ENCODE assay signal across 8 mouse cellular contexts in the genomic region with DNA sequence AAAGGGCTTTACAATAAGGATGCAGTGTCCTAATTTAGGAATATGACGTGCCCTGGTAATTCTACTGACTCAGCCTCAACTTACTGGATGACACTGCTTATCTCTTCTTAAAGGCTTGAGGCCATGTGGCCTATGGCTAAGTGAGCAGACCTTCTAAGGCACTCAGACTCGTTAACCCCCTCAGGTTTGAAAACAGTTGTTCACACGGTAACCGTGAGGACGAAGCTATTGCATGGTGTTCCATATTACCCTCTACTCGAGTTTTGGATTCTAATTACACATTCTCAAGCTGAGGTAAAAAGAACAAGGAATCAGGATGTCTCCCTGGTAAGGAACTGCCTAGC. TPM values are rescaled to one million over a fixed set of nuclear protein-coding genes. Genes with fewer than 3 reads are reported as not detected.
A peak's percentile ranks its signal among the peaks of the same experiment; 100 is the strongest.
DNase-seq lines count a peak whose midpoint lies in the region; ATAC-seq and TF ChIP-seq lines count a peak whose summit lies in the region.

No protein-coding gene starts in this region.

- TF ChIP-seq EP300 in liver, postnatal 0 days (IDR thresholded peaks at IDR 0.05; ENCODE audit: low read depth) = no peak

- DNase-seq in kidney, adult 11 months = peak; percentile 10
- DNase-seq in kidney, adult 18-20 months = no peak
- peak; percentile 46 for DNase-seq in MEL-GATA-1-ER (ENCODE audit: extremely low read depth, low read depth)
- DNase-seq in forebrain, postnatal 0 days = no peak
- no peak for DNase-seq in liver, postnatal 0 days
- no peak for DNase-seq in thymus, postnatal 36 days
- no peak for DNase-seq in frontal cortex, postnatal 14 days (ENCODE audit: low spot score in 2 of 2)
- DNase-seq in spleen, postnatal 14 days (ENCODE audit: low spot score in 2 of 2) = no peak

- H3K9ac ChIP-seq in forebrain, postnatal 0 days = peak overlapping the region; percentile 98
- H3K9ac ChIP-seq in liver, postnatal 0 days (replicated peaks) = peak overlapping the region; percentile 99

- peaks cover 7% of the 10 kb centered on the region; the same call in 1 of the 2 replicates for H3K36me3 ChIP-seq in forebrain, postnatal 0 days (ENCODE audit: insufficient read depth)
- 0 out of 2 replicates have a peak, but pooled peaks cover 3% of the 10 kb centered on the region for H3K36me3 ChIP-seq in liver, postnatal 0 days (replicated peaks; ENCODE audit: insufficient read depth, low read length)

- peak overlapping the region; percentile 98 for H3K27ac ChIP-seq in forebrain, postnatal 0 days (ENCODE audit: low read depth, low read length)
- peak overlapping the region; percentile 99 for H3K27ac ChIP-seq in liver, postnatal 0 days (ENCODE audit: low read depth)

- peak overlapping the region; percentile 76 for H3K4me3 ChIP-seq in forebrain, postnatal 0 days (ENCODE audit: low read depth, low read length)
- peak overlapping the region; percentile 96 for H3K4me3 ChIP-seq in liver, postnatal 0 days (ENCODE audit: low read depth, low read length)

- WGBS in forebrain, postnatal 0 days = 13% methylated on average over 6 of the region's 6 CpGs
- WGBS in liver, postnatal 0 days (ENCODE audit: insufficient replicate concordance) = 15% methylated on average over 6 of the region's 6 CpGs

- no peaks in the 10 kb centered on the region for H3K27me3 ChIP-seq in forebrain, postnatal 0 days (ENCODE audit: insufficient read depth, low read length)
- no peaks in the 10 kb centered on the region for H3K27me3 ChIP-seq in liver, postnatal 0 days (ENCODE audit: insufficient read depth, low read length)

- no peaks in the 10 kb centered on the region for H3K9me3 ChIP-seq in forebrain, postnatal 0 days (ENCODE audit: low read length)
- H3K9me3 ChIP-seq in liver, postnatal 0 days (ENCODE audit: low read length) = no peaks in the 10 kb centered on the region

- H3K4me1 ChIP-seq in forebrain, postnatal 0 days (ENCODE audit: insufficient read depth) = peaks cover 16% of the 10 kb centered on the region
- H3K4me1 ChIP-seq in liver, postnatal 0 days (ENCODE audit: insufficient read depth) = peaks cover 17% of the 10 kb centered on the region

- no peak for TF ChIP-seq CTCF in forebrain, postnatal 0 days (IDR thresholded peaks at IDR 0.05; ENCODE audit: low read depth)
- TF ChIP-seq CTCF in liver, postnatal 0 days (IDR thresholded peaks at IDR 0.05; ENCODE audit: low read depth) = no peak

- peak overlapping the region; percentile 63 for H3K4me2 ChIP-seq in forebrain, postnatal 0 days (ENCODE audit: low read depth)
- H3K4me2 ChIP-seq in liver, postnatal 0 days (ENCODE audit: low read depth, low read length) = peak overlapping the region; percentile 94

- ATAC-seq in forebrain, postnatal 0 days = peak; percentile 33
- peak; percentile 4 for ATAC-seq in liver, postnatal 0 days

RNA-seq across cellular contexts. Expression of gene Rraga, which starts 0.6 kb away (rescaled TPM):
- total RNA-seq in forebrain, postnatal 0 days (2014; rRNA removed) = 21.3 and 27.4 TPM in 2 replicates
- 122 and 131 TPM in 2 replicates for polyA plus RNA-seq in forebrain, postnatal 0 days (2015; fragmentation: Nextera tagmentation; extraction: Ambion mirVana)
- 29.3 and 36.4 TPM in 2 replicates for polyA plus RNA-seq in liver, postnatal 0 days (2015; fragmentation: Nextera tagmentation; extraction: Ambion mirVana)

RNA-seq across cellular contexts. Expression of gene Saxo1, which starts 16.8 kb away (rescaled TPM):
- total RNA-seq in forebrain, postnatal 0 days (2014; rRNA removed) = not detected in 2 replicates
- polyA plus RNA-seq in forebrain, postnatal 0 days (2015; fragmentation: Nextera tagmentation; extraction: Ambion mirVana) = not detected in 2 replicates
- polyA plus RNA-seq in liver, postnatal 0 days (2015; fragmentation: Nextera tagmentation; extraction: Ambion mirVana) = not detected in 2 replicates

RNA-seq across cellular contexts. Expression of gene Haus6, which starts 36.9 kb away (rescaled TPM):
- total RNA-seq in forebrain, postnatal 0 days (2014; rRNA removed) = 5.5 and 11.4 TPM in 2 replicates
- 3.7 and 4.3 TPM in 2 replicates for polyA plus RNA-seq in forebrain, postnatal 0 days (2015; fragmentation: Nextera tagmentation; extraction: Ambion mirVana)
- 4.4 and 5.9 TPM in 2 replicates for polyA plus RNA-seq in liver, postnatal 0 days (2015; fragmentation: Nextera tagmentation; extraction: Ambion mirVana)

Comparison
In these comparisons a context has a peak if more than half of its experiments do, and no peak if none do; other contexts are left out.
1. DNase-seq: peak in kidney, adult 11 months (single experiment) and MEL-GATA-1-ER (single experiment); none in kidney, adult 18-20 months (single experiment), forebrain, postnatal 0 days (single experiment), liver, postnatal 0 days (single experiment), thymus, postnatal 36 days (0 of 2), frontal cortex, postnatal 14 days (0 of 2) and spleen, postnatal 14 days (0 of 2).